Mouse (Mus musculus) C3H10T1/2 (cell line): ENCODE measurements around the gene Saysd1. TPM values are rescaled to one million over a fixed set of nuclear protein-coding genes. Genes with fewer than 3 reads are reported as not detected.

Experiments used
- polyA plus RNA-seq, 2 experiments: library from polyadenylated mRNA; unstranded; fragments of >200 nt; fragmentation: generic; extraction: Trizol; gene quantifications; one replicate each; pipeline ENCODE4 v1.2.1; 2012; ENCODE audit warnings: missing spikeins in 2 of 2

Saysd1 gene
- polyA plus RNA-seq: 1 to 10 TPM; 3.0 to 3.4 TPM

DNA sequence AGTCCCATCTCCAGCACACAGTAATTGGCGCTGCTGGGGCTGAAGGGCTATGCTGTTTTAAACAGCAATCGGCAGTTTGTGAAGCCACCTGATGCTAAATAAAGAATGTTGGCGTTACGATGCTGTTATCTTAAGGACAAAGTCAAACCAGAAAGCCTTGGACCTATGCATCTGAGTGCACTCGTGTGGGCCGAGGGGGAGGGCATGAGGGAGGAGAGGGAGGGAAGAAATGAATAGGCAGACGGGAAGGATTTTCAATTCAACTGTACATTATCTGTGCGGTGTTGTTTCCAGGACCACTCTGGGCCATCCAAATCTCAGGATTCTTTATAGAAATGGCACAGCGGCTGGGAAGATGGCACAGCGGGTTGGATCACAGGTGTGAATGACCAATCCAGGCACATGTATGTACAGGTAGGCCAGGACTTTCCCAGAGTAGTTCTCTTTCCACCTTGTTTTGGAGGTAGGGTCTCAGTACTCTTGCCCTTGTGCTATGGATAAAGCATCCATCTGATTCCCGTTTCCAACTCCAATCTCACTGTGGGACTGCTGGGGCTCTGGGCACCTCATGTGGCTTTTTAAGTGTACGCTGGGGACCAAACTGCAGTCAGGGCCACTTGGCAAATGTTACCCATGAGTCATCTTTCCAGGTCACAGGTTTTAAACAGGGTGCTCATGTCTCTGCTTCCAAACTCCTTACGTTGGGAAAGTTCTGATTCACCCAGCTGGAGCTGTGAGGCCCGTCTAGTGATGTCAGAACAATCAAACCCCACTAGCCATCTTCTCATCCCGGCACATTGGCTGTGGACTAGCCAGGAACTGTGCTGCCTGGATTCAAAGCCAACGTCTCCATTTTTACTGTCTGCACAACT, at the start of gene Saysd1:
Gene Saysd1, minus strand, starts transcription at position 51 of the 872 bp plus-strand sequence.

DNA sequence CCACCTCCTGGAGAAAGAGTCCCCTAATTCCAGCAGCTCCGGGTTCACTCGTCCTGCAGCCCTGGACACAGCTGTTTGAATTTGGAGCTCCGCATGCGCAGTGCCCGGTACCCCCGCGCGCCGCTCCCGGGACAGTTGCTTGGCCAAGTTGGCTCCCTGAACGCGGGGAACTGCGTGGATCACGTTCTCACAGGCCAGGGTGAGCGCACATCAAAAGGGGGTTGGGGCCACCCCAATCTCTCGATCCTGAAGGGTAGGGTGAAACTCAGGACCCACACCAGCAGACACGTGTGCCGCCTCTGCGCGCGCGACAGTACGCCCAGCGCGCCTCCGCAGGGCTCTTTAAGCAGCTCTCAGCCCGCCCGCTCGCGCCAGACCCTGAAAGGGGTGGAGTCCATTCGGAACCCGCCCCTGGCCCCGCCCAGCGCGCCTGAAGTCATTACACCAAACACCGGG, 43.2 kb upstream of the Saysd1 start, which contains the start of gene Kcnk5:
Gene Kcnk5, minus strand, starts transcription at position 344 of the 456 bp plus-strand sequence.

Other genes with a start within 250 kb of the Saysd1 start
- gene Gng2, start 160.9 kb downstream of the Saysd1 start, polyA plus RNA-seq: under 1 TPM in 1 of 2 experiments, not detected in 1; 0.13 TPM
- not detected for gene Kcnk5, start 43.3 kb upstream of the Saysd1 start, polyA plus RNA-seq
- gene Kcnk16, start 130.7 kb upstream of the Saysd1 start, polyA plus RNA-seq: not detected
- gene Nudt13, start 156.2 kb upstream of the Saysd1 start, polyA plus RNA-seq: 10 to 100 TPM in 1 of 2 experiments, 1 to 10 TPM in 1; 2.7 to 17.1 TPM
- 10 to 100 TPM; 12.5 to 22.5 TPM for gene Ecd, start 209.6 kb upstream of the Saysd1 start, polyA plus RNA-seq
- gene Fam149b, start 209.6 kb upstream of the Saysd1 start, polyA plus RNA-seq: 10 to 100 TPM in 1 of 2 experiments, 1 to 10 TPM in 1; 4.2 to 25.5 TPM